Mouse (Mus musculus) heart, embryonic 10.5 days (tissue): ENCODE data around the gene Gm8909. TPM values are rescaled to one million over a fixed set of nuclear protein-coding genes. Genes with fewer than 3 reads are reported as not detected.

Experiments
- DNase-seq: peaks from one replicate; pipeline ENCODE4 v3.0.0-alpha.2; 2017; ENCODE audit warnings: low spot score
- H3K27ac ChIP-seq: fragments of 300-500 bp; sonication (generic); 2 replicates; pipeline ENCODE4 v1.5.1; 2016; ENCODE audit warnings: mild to moderate bottlenecking
- H3K27me3 ChIP-seq: fragments of 300-500 bp; sonication (generic); 2 replicates; pipeline ENCODE4 v1.6.1; 2016; ENCODE audit warnings: mild to moderate bottlenecking; ENCODE audit not compliant: poor library complexity, insufficient read depth, severe bottlenecking
- H3K36me3 ChIP-seq: fragments of 300-500 bp; sonication (generic); 2 replicates; pipeline ENCODE4 v1.6.1; 2016; ENCODE audit warnings: mild to moderate bottlenecking, moderate library complexity
- H3K4me1 ChIP-seq: fragments of 300-500 bp; sonication (generic); 2 replicates; pipeline ENCODE4 v1.6.1; 2016; ENCODE audit warnings: mild to moderate bottlenecking
- H3K4me3 ChIP-seq: fragments of 300-500 bp; sonication (generic); 2 replicates; pipeline ENCODE4 v1.5.1; 2016; ENCODE audit warnings: mild to moderate bottlenecking, moderate library complexity
- H3K9me3 ChIP-seq: fragments of 300-500 bp; sonication (generic); 2 replicates; pipeline ENCODE4 v1.6.1; 2016; ENCODE audit warnings: mild to moderate bottlenecking, moderate library complexity
- whole genome bisulfite sequencing: fragments of 180-500 bp; shearing (Covaris S2); methylation state at CpG from one replicate; pipeline ENCODE4 v1.1.7; 2016; 5-methylcytosine and 5-hydroxymethylcytosine counted together
- polyA plus RNA-seq: library from polyadenylated mRNA; unstranded; fragments of >200 nt; fragmentation: Nextera tagmentation; extraction: Ambion mirVana; gene quantifications from 2 replicates; pipeline ENCODE4 v1.2.1, GENCODE M21; 2016

Gene Gm8909
- 0.40 TPM in 1 of 2 replicates, not detected in the other for polyA plus RNA-seq

DNA sequence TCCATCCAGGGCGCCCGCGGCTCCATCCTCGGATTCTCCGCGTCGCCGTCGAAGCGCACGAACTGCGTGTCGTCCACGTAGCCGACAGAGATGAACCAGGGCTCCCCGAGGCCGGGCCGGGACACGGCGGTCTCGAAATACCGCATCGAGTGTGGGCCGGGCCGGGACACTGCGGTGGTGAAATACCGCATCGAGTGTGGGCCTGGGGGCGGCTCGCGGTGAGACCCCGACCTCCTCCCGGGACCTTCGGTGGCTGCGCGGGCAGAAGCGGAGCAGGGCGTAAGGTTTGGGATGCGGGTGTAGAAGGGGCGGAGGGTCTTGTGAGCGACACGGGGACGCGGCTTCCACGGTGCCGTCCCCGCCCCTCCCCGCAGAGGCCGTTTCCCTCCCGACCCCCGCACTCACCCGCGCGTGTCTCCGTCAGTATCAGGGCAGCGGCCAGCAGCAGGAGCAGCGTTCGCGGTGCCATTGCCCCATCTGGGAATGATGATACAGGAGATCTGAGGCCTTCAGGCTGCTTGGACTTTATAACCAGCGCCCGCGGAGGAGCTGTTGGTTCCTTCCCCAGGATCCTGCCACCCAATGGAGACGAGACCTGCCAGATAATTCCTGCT is at the start of gene Gm8909:
Gm8909 (minus strand) TSS at position 499 of the 614 bp plus-strand sequence.
- H3K4me1 ChIP-seq: peaks cover 11% of the 10 kb centered on the region
- DNase-seq: no peak
- H3K9me3 ChIP-seq: no peaks in the 10 kb centered on the region
- peaks cover 79% of the 10 kb centered on the region for H3K27me3 ChIP-seq
- WGBS: 3% methylated on average over 63 of the region's 63 CpGs
- H3K27ac ChIP-seq: no peak within 1 kb of the TSS
- no peaks in the 10 kb centered on the region for H3K36me3 ChIP-seq
- H3K4me3 ChIP-seq: peak within 1 kb of the TSS; percentile 50

DNA sequence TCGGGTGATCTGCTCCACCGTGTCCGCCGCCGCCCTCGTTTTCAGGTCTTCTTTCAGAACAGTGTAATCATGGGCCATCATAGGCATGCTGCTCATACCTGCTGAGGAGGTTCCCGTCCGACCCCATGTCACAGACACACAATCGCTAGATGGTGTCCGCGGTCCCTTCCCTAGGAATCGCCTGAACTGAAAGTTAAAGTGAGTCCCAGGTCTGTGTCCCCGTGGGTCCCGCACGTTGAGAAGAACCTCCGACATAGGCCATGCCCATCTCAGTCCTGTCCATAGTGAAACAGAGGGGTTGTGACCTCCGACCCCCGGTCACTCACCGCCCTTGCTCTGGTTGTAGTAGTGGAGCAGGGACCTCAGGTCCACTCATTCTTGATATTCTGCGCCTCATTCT is 47.2 kb upstream of the Gm8909 start:
- H3K9me3 ChIP-seq: no peaks in the 10 kb centered on the region
- peak overlapping the region; percentile 40 for H3K4me3 ChIP-seq
- no peak overlapping the region for H3K27ac ChIP-seq
- DNase-seq: peak; percentile 63
- no peaks in the 10 kb centered on the region for H3K36me3 ChIP-seq
- peaks cover 3% of the 10 kb centered on the region; the same call in 1 of the 2 replicates for H3K4me1 ChIP-seq
- 2% methylated on average over 20 of the region's 20 CpGs for whole genome bisulfite sequencing
- H3K27me3 ChIP-seq: peaks cover 91% of the 10 kb centered on the region

DNA sequence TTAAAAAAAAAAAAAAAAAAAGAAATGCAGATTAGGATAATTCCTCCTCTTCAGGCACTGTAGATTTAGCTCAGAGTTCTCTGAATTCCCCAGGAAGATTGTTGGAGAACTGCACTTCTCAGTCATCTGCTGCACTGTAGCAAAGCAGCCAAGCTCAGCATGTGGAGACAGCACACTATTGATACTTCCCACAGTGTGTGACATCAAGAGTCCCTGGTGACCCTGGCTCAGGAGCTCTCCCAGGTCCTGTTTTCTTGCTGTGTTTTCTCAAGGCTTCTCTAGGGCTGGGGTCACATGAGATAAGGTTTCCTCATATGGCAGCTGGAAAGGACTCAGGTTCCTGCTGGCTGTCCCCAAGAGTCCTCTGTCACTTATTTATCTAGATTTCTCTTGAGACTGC is 38.5 kb upstream of the Gm8909 start:
- Histone ChIP-seq H3K4me1 (peaks cover 9% of the 10 kb centered on the region), H3K27me3 (peaks cover 96% of the 10 kb centered on the region), H3K9me3 (no peaks in the 10 kb centered on the region), H3K4me3 (no peak overlapping the region), H3K27ac (no peak overlapping the region), H3K36me3 (no peaks in the 10 kb centered on the region)
- DNase-seq: peak; percentile 60

DNA sequence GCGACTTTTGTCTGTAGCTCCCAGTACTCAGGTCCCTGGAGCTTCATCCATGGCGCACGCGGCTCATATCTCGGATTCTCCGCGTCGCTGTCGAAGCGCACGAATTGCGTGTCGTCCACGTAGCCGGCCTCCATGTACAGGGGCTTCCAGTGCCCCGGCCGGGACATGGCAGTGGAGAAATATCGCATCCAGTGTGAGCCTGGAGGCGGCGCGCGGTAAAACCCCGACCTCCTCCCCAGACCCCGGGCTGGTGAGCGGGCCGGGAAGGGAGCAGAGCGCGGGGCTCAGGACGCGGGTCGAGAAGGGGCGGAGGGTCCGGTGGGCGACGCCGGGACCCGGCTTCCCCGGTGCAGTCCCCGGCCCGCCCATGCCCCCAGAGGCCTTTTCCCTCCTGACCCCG is 37.5 kb upstream of the Gm8909 start:
- Histone ChIP-seq H3K4me3 (peak overlapping the region; percentile 52), H3K9me3 (no peaks in the 10 kb centered on the region), H3K4me1 (peaks cover 9% of the 10 kb centered on the region), H3K36me3 (no peaks in the 10 kb centered on the region), H3K27me3 (peaks cover 96% of the 10 kb centered on the region), H3K27ac (no peak overlapping the region)
- WGBS: 1% methylated on average over 41 of the region's 41 CpGs
- no peak for DNase-seq

DNA sequence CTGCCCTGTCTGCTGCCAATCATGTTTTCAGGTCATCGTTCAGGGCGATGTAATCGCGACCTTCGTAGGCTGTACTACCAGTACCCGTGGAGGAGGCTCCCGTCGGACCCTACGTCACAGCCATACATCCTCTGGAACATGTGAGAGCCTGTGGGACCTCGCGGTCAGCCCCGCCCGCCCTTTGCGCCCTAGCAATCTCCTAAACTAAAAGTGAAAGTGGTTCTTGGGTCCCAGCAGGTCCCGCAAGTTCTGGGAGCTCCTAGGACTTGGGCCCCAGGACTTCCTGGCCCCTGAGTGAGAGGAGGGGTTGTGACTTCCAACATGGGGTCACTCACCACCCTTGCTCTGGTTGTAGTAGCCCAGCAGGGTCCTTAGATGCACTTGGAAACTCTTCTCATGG is 37.1 kb upstream of the Gm8909 start:
- peak overlapping the region; percentile 52 for H3K4me3 ChIP-seq
- H3K27ac ChIP-seq: no peak overlapping the region
- peak; percentile 73 for DNase-seq
- H3K27me3 ChIP-seq: peaks cover 92% of the 10 kb centered on the region
- H3K36me3 ChIP-seq: no peaks in the 10 kb centered on the region
- H3K4me1 ChIP-seq: peaks cover 9% of the 10 kb centered on the region
- under 1% methylated on average over 15 of the region's 15 CpGs for WGBS
- H3K9me3 ChIP-seq: no peaks in the 10 kb centered on the region

DNA sequence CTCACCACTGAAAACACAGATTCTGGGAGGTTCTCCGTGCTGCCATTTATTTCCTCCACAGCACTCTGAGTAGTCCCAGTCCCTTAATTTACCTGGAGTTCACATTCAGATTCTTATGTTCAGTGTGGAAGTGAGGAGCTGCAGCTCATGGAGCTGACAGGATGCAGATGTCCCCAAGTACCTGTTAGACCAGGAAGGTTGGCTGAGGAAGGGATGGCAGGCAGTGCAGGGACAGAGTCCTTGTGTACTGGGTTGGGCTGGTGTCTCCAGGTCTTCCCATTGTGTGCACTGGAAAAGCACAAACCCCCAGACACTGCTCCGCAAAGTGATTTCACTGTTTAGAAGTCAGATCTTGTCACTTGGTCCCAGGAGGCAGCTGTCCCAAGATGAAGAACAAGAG is 33.5 kb upstream of the Gm8909 start:
- Histone ChIP-seq H3K27me3 (peaks cover 84% of the 10 kb centered on the region), H3K9me3 (no peaks in the 10 kb centered on the region), H3K4me3 (no peak overlapping the region), H3K27ac (no peak overlapping the region), H3K4me1 (peaks cover 9% of the 10 kb centered on the region), H3K36me3 (no peaks in the 10 kb centered on the region)
- DNase-seq: peak; percentile 72
- WGBS: 86% methylated on average over 2 of the region's 2 CpGs

DNA sequence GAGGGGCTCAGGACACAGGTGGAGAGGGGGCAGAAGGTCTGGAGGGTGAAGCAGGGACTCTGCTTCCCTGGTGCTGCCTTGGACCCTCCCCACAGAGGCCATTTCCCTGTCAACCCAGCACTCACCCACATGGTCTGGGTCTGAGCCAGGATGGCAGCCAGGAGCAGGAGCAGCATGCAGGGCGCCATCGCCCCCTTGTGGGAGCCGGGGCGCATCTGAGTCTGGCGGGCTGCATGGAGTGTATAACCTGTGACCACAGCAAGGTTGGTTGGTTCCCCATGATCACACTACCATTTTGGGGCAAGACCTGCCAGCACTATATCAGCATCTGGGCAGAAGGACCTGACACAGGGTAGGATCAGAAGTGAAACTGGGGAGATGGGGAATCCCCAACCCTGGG is 30.0 kb upstream of the Gm8909 start:
- no peak overlapping the region for H3K4me3 ChIP-seq
- H3K36me3 ChIP-seq: no peaks in the 10 kb centered on the region
- H3K27me3 ChIP-seq: peaks cover 76% of the 10 kb centered on the region
- H3K27ac ChIP-seq: no peak overlapping the region
- 9% methylated on average over 5 of the region's 5 CpGs for WGBS
- peak; percentile 77 for DNase-seq
- H3K4me1 ChIP-seq: no peaks in the 10 kb centered on the region
- no peaks in the 10 kb centered on the region for H3K9me3 ChIP-seq

DNA sequence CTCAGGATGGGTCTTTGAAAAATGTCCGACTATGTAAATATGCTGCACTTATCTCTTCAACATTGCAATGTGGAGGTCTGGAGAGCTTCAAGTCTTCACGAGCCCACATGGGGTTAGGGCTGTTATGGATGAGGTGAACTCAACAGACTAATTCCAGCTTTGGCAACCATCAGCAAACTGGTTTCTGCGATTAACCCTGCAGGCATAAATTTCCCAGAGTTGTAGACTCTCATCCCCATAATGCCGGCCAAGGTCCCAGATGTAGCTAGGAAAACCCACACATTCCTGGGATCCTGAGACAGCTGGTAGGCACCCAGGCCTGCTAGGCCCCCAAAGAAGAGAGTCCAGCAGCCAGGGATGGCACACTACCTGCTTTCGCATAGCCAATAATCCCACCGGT is 26.1 kb upstream of the Gm8909 start:
- H3K36me3 ChIP-seq: no peaks in the 10 kb centered on the region
- DNase-seq: no peak
- no peak overlapping the region for H3K4me3 ChIP-seq
- 70% methylated on average over 6 of the region's 6 CpGs for WGBS
- no peaks in the 10 kb centered on the region for H3K4me1 ChIP-seq
- no peaks in the 10 kb centered on the region for H3K9me3 ChIP-seq
- H3K27ac ChIP-seq: no peak overlapping the region
- peaks cover 82% of the 10 kb centered on the region for H3K27me3 ChIP-seq

DNA sequence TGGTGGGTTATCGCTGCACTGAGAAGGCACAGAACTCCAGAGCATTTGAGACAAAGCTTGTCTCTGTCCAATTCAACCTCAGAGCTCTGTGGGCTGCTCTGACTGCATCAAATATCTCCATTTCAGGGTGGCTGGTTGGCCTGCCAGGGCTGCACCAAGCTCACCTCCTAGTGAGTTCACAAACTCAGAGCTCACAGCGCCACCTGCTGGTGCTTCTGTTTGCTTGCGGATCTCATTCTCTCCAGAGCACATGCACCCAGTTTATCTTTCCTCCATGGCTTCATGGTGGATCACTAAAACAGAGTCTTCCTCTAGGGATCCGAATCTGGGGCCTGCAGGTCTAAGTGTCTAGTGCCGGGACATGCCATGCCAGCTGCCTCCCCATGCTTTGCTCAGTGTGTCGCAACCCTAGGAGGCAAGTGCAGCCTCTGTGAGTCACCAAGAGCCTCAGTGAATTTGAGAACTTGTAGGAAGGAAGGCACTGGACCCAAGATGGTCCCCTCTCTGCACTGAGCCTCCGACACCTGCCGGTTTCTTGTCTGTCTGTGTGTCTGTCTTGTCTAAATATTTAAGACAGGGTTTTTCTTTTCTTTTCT is 25.3 kb upstream of the Gm8909 start:
- H3K27ac ChIP-seq: no peak overlapping the region
- no peaks in the 10 kb centered on the region for H3K36me3 ChIP-seq
- H3K4me1 ChIP-seq: no peaks in the 10 kb centered on the region
- H3K9me3 ChIP-seq: no peaks in the 10 kb centered on the region
- H3K4me3 ChIP-seq: no peak overlapping the region
- H3K27me3 ChIP-seq: peaks cover 83% of the 10 kb centered on the region
- DNase-seq: peak; percentile 88
- WGBS: 28% methylated on average over 8 of the region's 8 CpGs

DNA sequence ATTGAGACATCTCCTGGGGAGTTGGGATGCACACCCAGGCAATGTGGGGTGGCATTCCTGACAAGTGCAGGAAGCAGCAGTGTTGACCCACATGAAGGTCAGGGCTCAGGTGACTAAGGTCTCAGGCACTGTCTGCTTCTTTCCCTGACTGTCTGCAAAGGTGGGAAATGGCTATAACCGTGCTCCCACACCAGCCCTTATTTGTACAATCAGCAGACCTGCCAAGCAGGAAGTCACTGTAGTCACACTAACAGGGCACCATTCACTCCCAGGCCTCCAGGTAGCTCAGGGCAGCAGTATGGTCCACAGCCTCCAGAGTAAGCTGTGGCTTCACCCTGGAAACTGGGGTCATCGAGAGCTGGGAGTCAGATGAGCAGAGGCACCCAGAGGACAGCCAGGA is 24.0 kb upstream of the Gm8909 start:
- H3K9me3 ChIP-seq: no peaks in the 10 kb centered on the region
- no peak overlapping the region for H3K4me3 ChIP-seq
- 68% methylated on average over 2 of the region's 2 CpGs for WGBS
- no peaks in the 10 kb centered on the region for H3K36me3 ChIP-seq
- H3K27ac ChIP-seq: no peak overlapping the region
- DNase-seq: peak; percentile 67
- H3K4me1 ChIP-seq: no peaks in the 10 kb centered on the region
- peaks cover 84% of the 10 kb centered on the region for H3K27me3 ChIP-seq

DNA sequence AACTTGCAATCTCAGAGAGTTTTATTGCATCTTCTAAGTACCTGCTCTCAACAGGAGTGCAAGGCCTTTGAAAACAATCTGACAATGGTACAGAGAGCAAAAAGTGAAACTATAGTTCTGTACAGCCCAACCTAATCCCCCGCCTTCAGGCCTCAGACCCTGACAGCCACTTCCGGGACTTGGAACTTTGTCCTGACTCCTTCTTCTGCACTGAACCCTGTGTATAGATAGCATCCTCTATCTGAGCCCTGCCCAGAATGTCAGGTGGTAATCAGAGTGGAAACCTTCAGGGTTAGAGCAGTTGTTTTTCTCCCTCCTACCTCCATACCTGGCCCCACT is 21.8 kb upstream of the Gm8909 start, which contains the start of gene H2-T3:
H2-T3 (minus strand) TSS at position 119 of the 339 bp plus-strand sequence.
- H3K36me3 ChIP-seq: no peaks in the 10 kb centered on the region
- H3K4me3 ChIP-seq: no peak within 1 kb of the TSS
- H3K4me1 ChIP-seq: no peaks in the 10 kb centered on the region
- H3K27me3 ChIP-seq: peaks cover 90% of the 10 kb centered on the region
- peak; percentile 53 for DNase-seq
- H3K27ac ChIP-seq: no peak within 1 kb of the TSS
- H3K9me3 ChIP-seq: no peaks in the 10 kb centered on the region
- WGBS: 55% methylated on average over 2 of the region's 2 CpGs

DNA sequence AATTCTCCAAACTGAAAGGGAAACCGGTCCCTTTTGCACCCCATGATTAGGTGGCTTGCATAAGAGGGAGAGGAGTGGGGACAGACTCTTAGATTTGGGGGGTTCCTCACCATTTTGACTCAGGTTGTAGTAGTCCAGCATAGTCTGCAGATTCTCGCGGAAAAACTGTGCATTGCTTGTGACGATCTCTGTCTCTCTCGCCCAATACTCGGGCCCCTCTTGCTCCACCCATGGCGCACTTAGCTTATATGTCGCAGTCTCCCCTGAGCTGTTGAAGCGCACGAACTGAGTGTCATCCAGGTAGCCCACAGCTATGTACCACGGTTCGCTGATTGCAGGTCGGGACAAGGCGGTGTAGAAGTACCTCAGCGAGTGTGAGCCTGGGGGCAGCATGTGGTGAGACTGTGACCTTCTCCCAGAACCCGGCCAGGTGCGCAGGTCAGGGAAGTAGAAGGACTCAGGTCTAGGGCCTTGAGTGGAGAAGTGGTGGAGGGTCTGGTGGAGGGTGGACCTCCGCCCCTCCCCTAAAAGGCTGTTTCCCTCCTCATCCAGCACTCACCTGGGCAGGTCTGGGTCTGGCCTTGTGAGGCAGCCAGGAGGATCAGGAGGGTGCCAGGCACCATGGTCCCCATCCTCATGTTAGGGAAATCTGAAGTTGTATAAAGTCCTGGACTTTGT is 21.3 kb upstream of the Gm8909 start:
- H3K4me3 ChIP-seq: no peak overlapping the region
- H3K9me3 ChIP-seq: no peaks in the 10 kb centered on the region
- no peak overlapping the region for H3K27ac ChIP-seq
- peak; percentile 67 for DNase-seq
- H3K27me3 ChIP-seq: peaks cover 90% of the 10 kb centered on the region
- 28% methylated on average over 18 of the region's 18 CpGs for WGBS
- no peaks in the 10 kb centered on the region for H3K36me3 ChIP-seq
- no peaks in the 10 kb centered on the region for H3K4me1 ChIP-seq

DNA sequence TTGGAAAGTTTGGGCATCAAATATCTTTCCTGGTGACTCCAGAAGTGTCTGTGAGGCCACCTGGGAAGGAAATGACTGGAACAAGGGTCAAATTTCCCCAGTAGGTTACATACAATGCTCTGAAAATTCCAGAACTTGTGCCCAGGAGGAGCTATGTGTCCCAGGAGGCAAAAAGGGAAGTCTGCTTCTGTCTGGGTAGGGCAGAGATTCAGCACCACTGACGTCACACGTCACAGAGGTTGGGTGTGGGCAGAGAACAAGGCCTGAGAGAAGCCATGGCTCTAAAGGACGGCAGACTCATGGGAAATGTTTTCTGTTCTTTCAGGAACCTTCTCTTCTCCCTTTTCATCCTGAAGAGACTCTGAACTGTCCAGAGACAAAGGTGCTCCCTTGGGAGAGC is 19.2 kb upstream of the Gm8909 start:
- Histone ChIP-seq H3K4me1 (no peaks in the 10 kb centered on the region), H3K27ac (no peak overlapping the region), H3K9me3 (no peaks in the 10 kb centered on the region), H3K36me3 (no peaks in the 10 kb centered on the region), H3K4me3 (no peak overlapping the region), H3K27me3 (peaks cover 88% of the 10 kb centered on the region)
- peak; percentile 39 for DNase-seq
- 55% methylated on average over 3 of the region's 3 CpGs for WGBS
